Mouse (Mus musculus): ENCODE results near the gene Fyn.

Gene Fyn

DNA sequence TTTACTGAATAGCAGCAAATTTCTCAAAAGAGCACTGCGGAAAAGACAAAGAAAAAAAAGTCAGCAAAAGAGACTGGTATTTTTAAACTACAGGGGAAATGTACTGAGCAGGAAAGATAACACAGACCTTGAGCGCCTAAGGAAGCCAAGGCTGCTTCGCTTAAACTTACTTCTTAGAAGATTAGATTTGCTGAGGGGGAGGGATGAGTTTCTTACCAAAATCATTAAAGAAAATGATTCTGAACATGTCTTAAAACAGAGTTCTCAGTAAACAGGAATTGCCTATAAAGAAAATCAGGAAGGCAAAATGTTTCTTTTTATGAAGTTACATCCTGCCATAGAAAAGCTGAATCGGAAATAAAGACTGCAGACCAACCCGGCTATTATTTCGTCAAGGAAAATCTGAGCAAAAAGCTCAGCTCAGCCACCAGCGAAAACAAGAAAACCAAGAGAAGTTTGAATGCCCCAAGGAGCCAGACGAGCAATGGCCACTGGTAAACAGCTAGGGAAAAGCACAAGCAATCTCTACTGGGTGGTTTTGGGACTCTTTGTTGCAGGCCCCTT is at the start of gene Fyn:
Fyn (plus strand) TSS at position 284 of the 564 bp plus-strand sequence.
- ATAC-seq (ENCODE audit: insufficient number of reproducible peaks, low FRiP score, low TSS enrichment): no peak

DNA sequence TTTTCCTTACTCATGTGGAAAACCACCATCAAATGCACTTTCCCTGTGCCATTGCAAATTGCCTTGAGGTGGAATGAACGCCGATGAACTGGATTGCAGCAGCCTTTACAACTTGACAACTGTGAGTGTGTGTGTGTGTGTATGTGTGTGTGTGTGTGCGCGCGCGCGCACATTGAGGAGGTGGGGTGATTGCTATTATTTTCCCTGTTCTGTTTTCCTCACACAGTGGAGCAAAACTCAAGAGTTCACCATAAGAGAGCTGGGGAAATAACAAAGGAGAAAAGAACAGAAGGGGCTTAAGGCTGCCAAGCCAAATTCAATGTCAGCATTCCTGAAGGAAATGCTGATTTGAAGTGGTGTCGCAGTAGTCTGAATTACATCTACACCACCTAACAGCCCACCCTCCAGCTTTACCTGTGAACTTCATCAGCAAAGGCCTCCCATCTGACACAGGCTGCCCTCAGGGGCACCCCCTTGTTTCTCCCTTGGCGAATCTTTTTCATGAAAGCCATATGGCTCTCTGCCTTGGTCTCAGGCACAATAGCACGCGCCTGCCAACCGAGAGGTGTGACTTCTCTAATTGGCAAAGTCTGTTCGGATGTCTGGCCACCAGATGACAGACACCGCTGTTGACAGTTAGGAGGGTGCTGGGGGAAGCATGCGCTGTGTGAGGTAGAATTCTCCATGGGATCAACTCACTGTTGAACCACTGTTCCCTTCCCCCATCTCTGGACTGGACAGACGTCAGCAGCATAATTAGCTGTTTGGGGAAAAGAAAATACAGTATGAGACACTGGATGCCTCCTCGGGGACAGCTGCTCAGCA is 47.6 kb upstream of the Fyn start:
- ATAC-seq (ENCODE audit: insufficient number of reproducible peaks, low FRiP score, low TSS enrichment): peak; percentile 59

DNA sequence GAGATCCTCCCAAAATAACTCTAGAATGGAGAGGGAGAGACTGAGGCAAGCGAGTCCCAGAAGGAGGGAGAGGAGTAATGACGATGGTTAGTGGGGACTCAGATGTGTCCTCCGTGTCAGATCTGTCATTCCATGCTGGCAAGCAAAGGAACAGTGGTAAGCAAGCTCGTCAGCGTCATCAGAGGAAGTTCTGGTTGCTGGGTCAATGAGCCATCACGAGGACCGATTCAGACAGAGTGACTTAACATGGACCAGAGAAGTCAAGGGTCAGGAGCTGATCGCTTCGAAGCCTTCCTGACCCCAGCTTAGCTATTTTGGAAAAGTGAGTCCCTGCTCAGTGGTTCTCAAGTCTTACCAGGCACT is 47.1 kb upstream of the Fyn start:
- ATAC-seq (ENCODE audit: insufficient number of reproducible peaks, low FRiP score, low TSS enrichment): no peak; the same call in 1 of the 2 replicates

- no peak for ATAC-seq (ENCODE audit: insufficient number of reproducible peaks, low FRiP score, low TSS enrichment)
Observed at GRCm38 (mm10) chr10:39322143-39322542, 46.5 kb upstream of the Fyn start.

- ATAC-seq (ENCODE audit: insufficient number of reproducible peaks, low FRiP score, low TSS enrichment): no peak
Observed at GRCm38 (mm10) chr10:39324291-39324690, 44.4 kb upstream of the Fyn start.

GRCm38 (mm10) chr10:39328661-39329060 is 40.0 kb upstream of the Fyn start:
- ATAC-seq (ENCODE audit: insufficient number of reproducible peaks, low FRiP score, low TSS enrichment): no peak

GRCm38 (mm10) chr10:39334320-39334719 is 34.3 kb upstream of the Fyn start:
- no peak for ATAC-seq (ENCODE audit: insufficient number of reproducible peaks, low FRiP score, low TSS enrichment)

- ATAC-seq (ENCODE audit: insufficient number of reproducible peaks, low FRiP score, low TSS enrichment): no peak
Observed at GRCm38 (mm10) chr10:39335880-39336279, 32.8 kb upstream of the Fyn start.

GRCm38 (mm10) chr10:39339189-39339968 is 29.3 kb upstream of the Fyn start:
- ATAC-seq (ENCODE audit: insufficient number of reproducible peaks, low FRiP score, low TSS enrichment): no peak

DNA sequence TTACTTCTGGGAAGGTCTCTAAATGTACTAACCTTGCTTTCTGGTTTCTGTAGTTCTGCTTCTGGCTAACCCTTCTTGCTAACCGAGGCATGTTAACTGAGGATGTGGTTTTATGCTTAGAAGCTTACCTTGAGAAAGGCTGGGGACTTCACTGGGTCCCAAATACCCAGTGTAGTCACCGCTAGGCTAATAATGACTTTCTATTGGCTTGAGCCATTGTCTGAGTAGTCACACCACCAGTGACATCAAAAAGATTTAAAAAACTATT is 28.8 kb upstream of the Fyn start:
- no peak for ATAC-seq (ENCODE audit: insufficient number of reproducible peaks, low FRiP score, low TSS enrichment)

DNA sequence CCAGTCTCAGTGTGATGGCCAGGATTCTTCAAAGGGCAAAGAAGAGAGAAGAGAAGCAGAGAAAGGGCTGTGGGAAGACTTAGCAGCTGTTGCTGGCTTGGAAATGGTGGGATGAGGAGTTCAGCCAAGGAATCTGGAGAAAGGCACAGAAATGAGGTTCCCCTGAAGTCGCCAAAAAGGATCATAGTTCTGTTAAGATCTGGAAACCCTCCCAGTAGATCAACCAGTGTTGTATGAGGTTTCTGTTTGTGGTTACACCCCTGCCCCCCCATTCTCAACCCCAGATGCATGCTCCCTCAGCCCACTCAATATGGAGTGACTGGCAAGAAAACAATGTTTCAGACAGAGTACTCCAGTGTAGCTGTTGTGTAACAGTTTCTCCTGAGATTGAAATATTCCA is 25.1 kb upstream of the Fyn start:
- no peak for ATAC-seq (ENCODE audit: insufficient number of reproducible peaks, low FRiP score, low TSS enrichment)

DNA sequence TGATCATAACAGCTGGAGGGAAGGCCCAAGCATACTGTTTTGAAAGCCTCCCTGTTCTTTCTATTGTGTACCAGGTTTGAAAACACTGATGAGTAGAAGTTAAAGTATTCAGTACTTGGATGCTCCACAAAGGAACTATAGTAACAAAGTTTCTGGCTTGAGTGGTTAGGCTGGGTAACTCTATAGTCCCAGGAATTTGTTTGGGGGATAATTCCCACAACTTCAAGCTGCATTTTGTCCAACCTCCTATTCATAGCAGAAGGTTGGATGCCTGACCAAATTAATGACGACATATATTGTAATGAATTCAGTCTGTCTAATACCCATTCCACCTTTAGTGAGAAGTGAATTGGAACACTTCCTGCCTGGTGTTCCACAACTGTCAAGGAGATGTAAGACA is 22.7 kb upstream of the Fyn start:
- no peak for ATAC-seq (ENCODE audit: insufficient number of reproducible peaks, low FRiP score, low TSS enrichment)

GRCm38 (mm10) chr10:39349781-39350364 is 18.8 kb upstream of the Fyn start:
- no peak for ATAC-seq (ENCODE audit: insufficient number of reproducible peaks, low FRiP score, low TSS enrichment)

GRCm38 (mm10) chr10:39364196-39364595 is 4.5 kb upstream of the Fyn start:
- ATAC-seq (ENCODE audit: insufficient number of reproducible peaks, low FRiP score, low TSS enrichment): no peak

- peak; percentile 98 for ATAC-seq (ENCODE audit: insufficient number of reproducible peaks, low FRiP score, low TSS enrichment)
Observed at GRCm38 (mm10) chr10:39369502-39369931, 862 bp downstream of the Fyn start.

DNA sequence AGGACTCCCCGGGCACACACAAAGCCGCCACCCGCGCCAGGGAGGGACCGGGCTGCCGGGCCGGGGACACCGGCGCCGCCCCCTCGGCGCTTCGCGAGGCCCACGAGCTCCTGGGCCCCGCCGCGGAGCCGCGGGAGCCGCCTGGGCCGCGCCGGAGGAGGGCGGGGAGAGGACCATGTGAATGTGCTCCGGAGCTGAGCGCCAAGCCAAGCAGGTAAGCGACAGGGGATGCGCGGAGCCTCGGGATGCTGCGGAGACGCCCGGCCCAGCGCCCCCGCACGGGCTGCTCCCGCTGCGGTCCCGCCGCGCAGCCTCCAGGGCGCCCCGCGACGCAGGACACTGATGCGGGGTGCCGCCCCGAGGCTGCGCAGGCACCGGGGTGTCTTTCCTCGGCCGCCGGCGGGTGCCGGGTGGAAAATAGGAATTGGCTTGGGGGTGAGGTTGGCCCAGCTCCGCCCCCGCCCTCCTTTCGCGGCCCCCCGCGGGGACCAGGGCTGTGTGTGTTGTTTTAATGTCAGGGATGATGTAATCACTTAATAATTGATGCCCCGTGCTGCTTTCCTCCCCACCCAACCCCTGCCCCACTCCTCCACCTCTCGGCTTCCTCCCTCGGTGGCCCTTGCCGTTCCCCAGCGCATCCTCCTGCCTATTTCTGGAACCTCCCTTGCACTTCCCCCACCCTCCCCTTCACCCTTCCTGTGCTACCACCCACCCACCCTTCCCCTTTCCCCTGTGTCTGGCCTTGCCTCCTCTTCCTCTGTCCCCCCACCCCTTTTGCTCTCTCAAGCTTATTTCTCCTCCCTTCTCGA is 1.5 kb downstream of the Fyn start:
- peak; percentile 40 for ATAC-seq (ENCODE audit: insufficient number of reproducible peaks, low FRiP score, low TSS enrichment)

DNA sequence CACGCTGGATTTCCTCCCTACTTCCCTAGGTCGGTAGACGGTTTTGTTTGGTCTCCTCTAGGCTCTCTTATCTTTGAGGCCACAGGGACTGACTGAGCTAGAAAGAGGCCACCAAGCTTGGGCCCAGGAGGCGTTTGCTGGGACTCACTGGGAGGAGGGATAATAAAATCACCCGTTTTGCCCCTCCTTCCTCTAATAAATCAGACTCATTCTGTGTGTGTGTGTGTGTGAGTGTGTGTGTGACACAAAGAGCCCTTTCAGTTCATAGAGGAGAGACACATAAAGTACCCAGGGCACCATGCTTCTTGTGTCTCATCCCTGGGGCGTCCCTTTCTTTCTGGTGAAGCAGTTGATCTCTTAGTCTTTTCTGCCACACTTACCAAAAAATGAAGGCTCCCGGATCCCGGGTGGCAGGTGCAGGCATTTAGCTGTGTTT is 2.1 kb downstream of the Fyn start:
- ATAC-seq (ENCODE audit: insufficient number of reproducible peaks, low FRiP score, low TSS enrichment): no peak

GRCm38 (mm10) chr10:39371467-39371866 is 2.8 kb downstream of the Fyn start:
- ATAC-seq (ENCODE audit: insufficient number of reproducible peaks, low FRiP score, low TSS enrichment): no peak

GRCm38 (mm10) chr10:39371991-39372390 is 3.3 kb downstream of the Fyn start:
- ATAC-seq (ENCODE audit: insufficient number of reproducible peaks, low FRiP score, low TSS enrichment): no peak

GRCm38 (mm10) chr10:39376676-39377075 is 8.0 kb downstream of the Fyn start:
- ATAC-seq (ENCODE audit: insufficient number of reproducible peaks, low FRiP score, low TSS enrichment): no peak
